Mouse (Mus musculus): ENCODE data around the gene Gcnt1. TPM values are rescaled to one million over a fixed set of nuclear protein-coding genes. Genes with fewer than 3 reads are reported as not detected.

Gene Gcnt1
- polyA plus RNA-seq, 1 experiment, result 0.14 TPM

DNA sequence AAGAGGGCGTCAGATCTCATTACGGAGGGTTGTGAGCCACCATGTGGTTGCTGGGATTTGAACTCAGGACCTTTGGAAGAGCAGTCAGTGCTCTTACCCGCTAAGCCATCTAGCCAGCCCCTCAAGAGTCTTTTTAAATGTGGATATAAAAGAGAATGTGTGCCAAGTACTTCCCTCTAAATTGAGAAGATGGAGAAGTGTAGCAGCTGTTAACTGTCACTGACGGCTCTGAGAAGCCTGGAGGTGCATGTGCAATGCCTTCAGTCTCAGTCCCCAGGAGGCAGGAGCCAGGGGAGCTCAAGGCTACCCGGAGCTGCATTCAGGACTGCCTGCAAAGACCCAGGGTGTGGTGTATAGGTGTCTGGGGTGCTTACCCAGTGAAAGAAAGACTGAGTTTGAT, 25.3 kb upstream of the Gcnt1 start:
- Histone ChIP-seq H3K36me3 (ENCODE audit: control insufficient read depth) (peaks cover 64% of the 10 kb centered on the region), H3K9me3 (ENCODE audit: control insufficient read depth, low read length) (no peaks in the 10 kb centered on the region), H3K27me3 (ENCODE audit: control insufficient read depth) (peaks cover 1% of the 10 kb centered on the region; the same call in 1 of the 2 replicates), H3K4me3 (replicated peaks) (no peak overlapping the region), H3K4me1 (ENCODE audit: control insufficient read depth) (peaks cover 35% of the 10 kb centered on the region)
- TF ChIP-seq TAL1 (IDR thresholded peaks at IDR 0.05; ENCODE audit: low read length), result no peak
- no peak for TF ChIP-seq GATA1 (IDR thresholded peaks at IDR 0.05; ENCODE audit: low read length)

DNA sequence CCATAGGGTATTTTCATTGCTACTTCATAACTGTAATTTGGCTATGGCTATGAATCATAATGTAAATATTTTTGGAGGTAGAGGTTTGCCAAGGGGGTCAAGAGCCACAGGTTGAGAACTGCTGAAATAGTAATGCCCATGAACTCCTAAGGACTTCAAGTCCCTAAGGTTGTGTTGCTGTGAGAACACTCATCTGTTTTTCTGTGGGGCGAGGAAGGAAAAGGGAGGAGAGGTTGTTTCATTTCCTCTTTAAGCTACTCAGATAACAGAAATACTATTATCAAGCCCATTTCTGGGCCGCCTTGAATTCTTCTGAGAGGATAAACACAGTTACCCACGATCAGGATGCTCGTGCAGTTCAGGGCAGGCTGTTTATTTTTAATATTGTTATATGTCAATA, 24.2 kb upstream of the Gcnt1 start:
- Histone ChIP-seq H3K9me3 (ENCODE audit: control insufficient read depth, low read length) (no peaks in the 10 kb centered on the region), H3K4me1 (ENCODE audit: control insufficient read depth) (peaks cover 39% of the 10 kb centered on the region), H3K36me3 (ENCODE audit: control insufficient read depth) (peaks cover 64% of the 10 kb centered on the region), H3K27me3 (ENCODE audit: control insufficient read depth) (peaks cover 6% of the 10 kb centered on the region), H3K4me3 (replicated peaks) (no peak overlapping the region)
- TF ChIP-seq GATA1 (IDR thresholded peaks at IDR 0.05; ENCODE audit: low read length), result no peak
- no peak for TF ChIP-seq TAL1 (IDR thresholded peaks at IDR 0.05; ENCODE audit: low read length)

DNA sequence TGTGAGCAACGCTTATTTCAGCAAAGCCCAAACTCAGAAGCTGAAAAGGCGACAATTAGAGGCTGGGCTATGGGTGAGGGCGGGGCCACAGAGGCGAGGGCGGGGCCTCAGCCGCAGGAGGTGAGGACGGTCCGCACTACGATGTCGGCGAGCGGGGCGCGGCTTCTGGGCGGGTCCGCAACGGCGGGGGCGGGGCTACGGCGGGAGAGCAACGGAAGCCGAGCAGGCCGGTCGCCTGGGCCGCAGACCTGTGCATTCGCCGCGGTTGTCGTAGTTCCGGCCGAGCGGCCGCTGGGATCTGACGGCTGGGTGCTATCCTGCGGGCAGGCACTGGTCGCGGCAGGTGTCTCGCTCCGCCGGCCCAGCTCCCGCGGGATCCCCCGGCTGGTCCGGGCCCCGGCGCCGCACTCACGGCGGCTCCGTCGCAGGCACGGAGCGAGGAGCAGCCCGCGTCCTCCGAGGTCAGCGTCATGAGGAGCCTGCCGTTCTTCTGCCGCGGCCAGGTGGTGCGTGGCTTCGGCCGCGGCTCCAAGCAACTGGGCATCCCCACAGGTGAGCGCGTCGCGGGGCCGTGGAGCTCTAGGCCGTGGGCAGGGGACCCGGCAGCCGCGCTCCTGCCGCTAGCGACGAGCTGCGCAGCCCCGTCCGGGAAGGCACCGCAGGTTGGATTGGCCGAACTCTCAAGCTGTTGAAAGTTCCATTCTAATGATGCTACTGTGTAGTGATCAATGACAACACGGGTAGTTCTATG, 21.4 kb upstream of the Gcnt1 start, which contains the start of gene Rfk:
Gene Rfk (plus strand): TSS at position 203 of the 751 bp plus-strand sequence.
- Histone ChIP-seq H3K36me3 (ENCODE audit: control insufficient read depth) (peaks cover 38% of the 10 kb centered on the region), H3K9me3 (ENCODE audit: control insufficient read depth, low read length) (no peaks in the 10 kb centered on the region), H3K4me3 (replicated peaks) (peak within 1 kb of the TSS; percentile 97), H3K27me3 (ENCODE audit: control insufficient read depth) (peaks cover 6% of the 10 kb centered on the region), H3K4me1 (ENCODE audit: control insufficient read depth) (peaks cover 47% of the 10 kb centered on the region)
- TF ChIP-seq TAL1 (IDR thresholded peaks at IDR 0.05; ENCODE audit: low read length) (no peak), GATA1 (IDR thresholded peaks at IDR 0.05; ENCODE audit: low read length) (no peak)

DNA sequence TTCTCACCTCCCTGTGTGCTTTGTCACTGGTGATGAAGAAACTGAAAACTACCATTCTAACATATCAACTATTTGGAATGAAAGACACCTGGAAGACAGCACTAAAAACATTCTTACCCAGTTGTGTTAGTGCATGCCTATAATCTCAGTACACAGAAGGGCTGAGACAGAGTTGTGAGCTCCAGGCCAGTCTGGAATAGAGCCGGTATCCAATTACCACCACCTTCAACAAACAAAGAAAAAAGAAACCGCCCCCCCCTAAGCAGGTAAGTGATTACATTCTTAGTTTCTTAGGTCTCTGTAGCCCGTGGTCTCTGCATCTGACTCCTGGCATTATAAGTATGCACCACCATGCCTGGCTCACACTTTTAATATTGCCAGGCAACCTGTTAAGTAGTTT, 20.2 kb upstream of the Gcnt1 start:
- no peak for TF ChIP-seq TAL1 (IDR thresholded peaks at IDR 0.05; ENCODE audit: low read length)
- H3K4me3 ChIP-seq (replicated peaks), result peak overlapping the region; percentile 97

DNA sequence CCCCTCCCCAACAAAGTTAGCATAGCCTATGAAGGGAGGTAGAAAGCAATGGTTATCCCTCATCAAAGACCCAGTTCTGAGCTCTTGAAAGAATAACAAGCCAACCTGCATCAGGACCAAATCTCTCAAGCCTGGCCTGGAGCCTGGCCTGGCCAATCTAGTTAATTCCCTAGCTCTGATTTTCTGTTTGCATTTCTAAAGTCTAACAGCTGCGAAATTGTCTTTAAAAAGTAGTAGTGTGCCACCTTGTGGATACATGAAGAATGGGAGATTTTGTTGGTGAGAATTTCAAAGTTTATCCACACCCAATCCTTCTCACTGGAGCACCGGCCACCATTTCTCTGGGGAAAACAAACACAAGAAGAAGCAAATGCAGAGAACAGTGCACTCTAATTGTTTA, 15.8 kb upstream of the Gcnt1 start:
- Histone ChIP-seq H3K27me3 (ENCODE audit: control insufficient read depth) (peaks cover 6% of the 10 kb centered on the region), H3K4me3 (replicated peaks) (no peak overlapping the region), H3K9me3 (ENCODE audit: control insufficient read depth, low read length) (no peaks in the 10 kb centered on the region), H3K4me1 (ENCODE audit: control insufficient read depth) (peaks cover 39% of the 10 kb centered on the region), H3K36me3 (ENCODE audit: control insufficient read depth) (no peaks in the 10 kb centered on the region)
- TF ChIP-seq GATA1 (IDR thresholded peaks at IDR 0.05; ENCODE audit: low read length) (no peak), TAL1 (IDR thresholded peaks at IDR 0.05; ENCODE audit: low read length) (no peak)

More for the DNA sequence above, 20.2 kb upstream of the Gcnt1 start:
- Histone ChIP-seq H3K9me3 (ENCODE audit: control insufficient read depth, low read length) (no peaks in the 10 kb centered on the region), H3K27me3 (ENCODE audit: control insufficient read depth) (peaks cover 6% of the 10 kb centered on the region), H3K4me1 (ENCODE audit: control insufficient read depth) (peaks cover 52% of the 10 kb centered on the region), H3K36me3 (ENCODE audit: control insufficient read depth) (peaks cover 27% of the 10 kb centered on the region)

DNA sequence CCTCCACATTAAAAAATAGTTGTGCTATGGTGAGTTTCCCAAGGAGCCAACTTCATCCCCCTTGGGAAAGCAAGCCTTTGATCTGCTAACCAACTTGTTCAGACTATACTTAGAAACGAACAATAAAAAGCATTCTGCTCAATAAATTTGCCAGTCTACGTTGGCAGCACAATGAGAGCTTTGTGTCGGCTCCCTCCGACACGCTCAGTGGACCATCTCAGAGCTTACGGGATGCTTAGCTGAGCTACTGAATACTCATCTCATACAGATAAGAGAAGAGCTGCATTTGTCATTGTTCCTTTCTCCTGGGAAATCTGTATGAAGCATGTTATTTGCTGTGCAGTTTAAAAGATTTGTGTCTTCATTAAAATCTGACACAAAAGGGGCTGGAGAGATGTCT, 13.8 kb upstream of the Gcnt1 start:
- Histone ChIP-seq H3K4me3 (replicated peaks) (no peak overlapping the region), H3K27me3 (ENCODE audit: control insufficient read depth) (no peaks in the 10 kb centered on the region), H3K36me3 (ENCODE audit: control insufficient read depth) (no peaks in the 10 kb centered on the region), H3K9me3 (ENCODE audit: control insufficient read depth, low read length) (no peaks in the 10 kb centered on the region), H3K4me1 (ENCODE audit: control insufficient read depth) (peaks cover 31% of the 10 kb centered on the region)
- TF ChIP-seq GATA1 (IDR thresholded peaks at IDR 0.05; ENCODE audit: low read length) (no peak), TAL1 (IDR thresholded peaks at IDR 0.05; ENCODE audit: low read length) (no peak)

DNA sequence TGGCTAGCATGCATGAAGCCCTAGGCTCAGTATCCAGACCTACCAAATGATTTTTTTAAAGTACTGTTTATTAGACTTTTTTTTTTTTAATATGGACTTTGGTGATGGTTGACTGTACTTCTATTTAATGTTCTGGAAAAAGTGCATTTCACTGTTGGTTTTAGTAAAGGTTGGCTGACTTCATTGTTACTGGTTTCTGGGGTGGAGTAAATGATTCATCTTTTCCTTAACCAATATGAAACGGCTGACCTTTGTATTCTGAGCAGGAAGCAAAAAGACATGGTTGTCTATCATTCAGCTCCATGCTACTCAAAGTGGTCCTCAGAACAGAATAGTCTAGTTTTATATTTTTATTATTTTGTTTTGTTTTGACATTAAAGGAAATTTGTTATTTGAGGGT, 12.8 kb upstream of the Gcnt1 start:
- TF ChIP-seq GATA1 (IDR thresholded peaks at IDR 0.05; ENCODE audit: low read length) (no peak), TAL1 (IDR thresholded peaks at IDR 0.05; ENCODE audit: low read length) (no peak)
- no peaks in the 10 kb centered on the region for H3K27me3 ChIP-seq (ENCODE audit: control insufficient read depth)
- H3K36me3 ChIP-seq (ENCODE audit: control insufficient read depth), result no peaks in the 10 kb centered on the region
- H3K4me3 ChIP-seq (replicated peaks), result no peak overlapping the region
- no peaks in the 10 kb centered on the region for H3K9me3 ChIP-seq (ENCODE audit: control insufficient read depth, low read length)
- H3K4me1 ChIP-seq (ENCODE audit: control insufficient read depth), result peaks cover 31% of the 10 kb centered on the region

DNA sequence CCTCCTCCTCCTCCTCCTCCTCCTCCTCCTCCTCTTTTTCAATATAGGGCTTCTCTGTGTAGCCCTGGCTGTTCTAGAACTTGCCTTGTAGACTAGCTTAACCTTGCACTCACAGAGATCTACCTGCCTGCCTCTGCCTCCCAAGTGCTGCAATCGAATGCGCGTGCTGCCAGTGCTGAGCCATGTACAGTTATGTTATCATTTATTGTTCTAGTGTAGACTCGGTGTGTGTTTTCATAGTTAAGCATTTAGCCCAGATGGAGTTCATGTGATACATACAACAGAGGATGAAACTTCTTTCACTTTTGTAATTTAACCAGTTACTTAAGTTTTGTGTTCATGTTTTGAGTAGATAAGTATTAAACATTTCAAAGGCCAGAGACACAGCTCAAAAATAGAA, 12.4 kb upstream of the Gcnt1 start:
- Histone ChIP-seq H3K4me3 (replicated peaks) (no peak overlapping the region), H3K36me3 (ENCODE audit: control insufficient read depth) (no peaks in the 10 kb centered on the region), H3K9me3 (ENCODE audit: control insufficient read depth, low read length) (no peaks in the 10 kb centered on the region), H3K27me3 (ENCODE audit: control insufficient read depth) (no peaks in the 10 kb centered on the region), H3K4me1 (ENCODE audit: control insufficient read depth) (peaks cover 31% of the 10 kb centered on the region)
- no peak for TF ChIP-seq GATA1 (IDR thresholded peaks at IDR 0.05; ENCODE audit: low read length)

DNA sequence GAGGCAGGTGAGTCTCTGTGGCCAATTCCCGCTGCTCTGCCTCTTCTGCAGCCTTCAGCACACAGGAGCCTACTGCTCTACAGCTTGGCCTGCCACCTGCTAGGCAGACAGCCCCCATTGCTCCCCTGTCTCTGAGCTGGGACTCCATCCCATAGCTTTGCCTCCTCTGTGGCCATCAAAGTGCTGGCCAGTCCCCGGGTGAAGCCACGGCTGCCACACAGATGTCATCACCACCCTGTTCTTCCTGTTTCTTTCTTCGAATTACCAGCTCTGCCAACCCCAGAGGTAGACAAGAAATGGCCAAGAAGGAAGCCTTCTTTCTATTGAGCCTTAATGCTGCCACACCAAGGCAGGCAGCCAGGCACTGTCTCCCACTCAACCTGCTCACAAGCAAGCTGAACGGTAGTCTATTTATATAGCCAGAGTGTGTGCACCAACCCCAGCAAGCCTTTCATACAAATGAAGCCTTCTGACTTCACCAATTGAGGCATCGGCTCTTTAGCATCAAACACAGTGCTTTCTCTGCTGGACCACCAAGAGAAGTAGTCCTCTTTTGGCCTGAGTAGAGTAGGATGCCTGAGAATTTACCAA, 10.3 kb upstream of the Gcnt1 start:
- Histone ChIP-seq H3K27me3 (ENCODE audit: control insufficient read depth) (no peaks in the 10 kb centered on the region), H3K4me1 (ENCODE audit: control insufficient read depth) (peaks cover 16% of the 10 kb centered on the region), H3K4me3 (replicated peaks) (no peak overlapping the region), H3K9me3 (ENCODE audit: control insufficient read depth, low read length) (no peaks in the 10 kb centered on the region), H3K36me3 (ENCODE audit: control insufficient read depth) (no peaks in the 10 kb centered on the region)
- TF ChIP-seq GATA1 (IDR thresholded peaks at IDR 0.05; ENCODE audit: low read length) (no peak), TAL1 (IDR thresholded peaks at IDR 0.05; ENCODE audit: low read length) (no peak)

Measured in erythroblast, embryonic 14.5 days (primary cell).